Mouse (Mus musculus): ENCODE data around the gene 1700109H08Rik. TPM values are rescaled to one million over a fixed set of nuclear protein-coding genes. Genes with fewer than 3 reads are reported as not detected.

Gene 1700109H08Rik
- polyA plus RNA-seq, 1 experiment: 4.9 TPM

GRCm38 (mm10) chr5:3543629-3544479 lies 27.5 kb upstream of the 1700109H08Rik start, which contains the start of gene Fam133b:
Gene Fam133b, plus strand, starts transcription at chr5:3543833.
- H3K4me1 ChIP-seq (ENCODE audit: control insufficient read depth, insufficient read depth, low read length): peaks cover 4% of the 10 kb centered on the region
- TF ChIP-seq CTCF (IDR thresholded peaks at IDR 0.05; ENCODE audit: extremely low read depth, insufficient read depth, low read length): peak; percentile 47
- TF ChIP-seq POLR2A (IDR thresholded peaks at IDR 0.05; ENCODE audit: extremely low read depth, insufficient read depth, low read length): peak; percentile 41; the same call in 1 of the 2 replicates
- H3K4me3 ChIP-seq (ENCODE audit: insufficient read depth, low read length): peak within 1 kb of the TSS; percentile 81
- peak within 1 kb of the TSS; percentile 96 for H3K27ac ChIP-seq (ENCODE audit: insufficient read depth, low read length)

GRCm38 (mm10) chr5:3544480-3544769 lies 26.9 kb upstream of the 1700109H08Rik start:
- Histone ChIP-seq H3K27ac (ENCODE audit: insufficient read depth, low read length) (no peak overlapping the region), H3K4me1 (ENCODE audit: control insufficient read depth, insufficient read depth, low read length) (peaks cover 4% of the 10 kb centered on the region), H3K4me3 (ENCODE audit: insufficient read depth, low read length) (peak overlapping the region; percentile 81)
- TF ChIP-seq POLR2A (IDR thresholded peaks at IDR 0.05; ENCODE audit: extremely low read depth, insufficient read depth, low read length): no peak

- no peak overlapping the region for H3K27ac ChIP-seq (ENCODE audit: insufficient read depth, low read length)
- no peak for TF ChIP-seq POLR2A (IDR thresholded peaks at IDR 0.05; ENCODE audit: extremely low read depth, insufficient read depth, low read length)
- TF ChIP-seq CTCF (IDR thresholded peaks at IDR 0.05; ENCODE audit: extremely low read depth, insufficient read depth, low read length): no peak
Measured at GRCm38 (mm10) chr5:3546226-3546625, 25.1 kb upstream of the 1700109H08Rik start.

GRCm38 (mm10) chr5:3551481-3551880 lies 19.9 kb upstream of the 1700109H08Rik start:
- no peak for TF ChIP-seq CTCF (IDR thresholded peaks at IDR 0.05; ENCODE audit: extremely low read depth, insufficient read depth, low read length)
- no peak for TF ChIP-seq POLR2A (IDR thresholded peaks at IDR 0.05; ENCODE audit: extremely low read depth, insufficient read depth, low read length)

More at GRCm38 (mm10) chr5:3546226-3546625, 25.1 kb upstream of the 1700109H08Rik start:
- Histone ChIP-seq H3K4me1 (ENCODE audit: control insufficient read depth, insufficient read depth, low read length) (peaks cover 4% of the 10 kb centered on the region), H3K4me3 (ENCODE audit: insufficient read depth, low read length) (no peak overlapping the region)

GRCm38 (mm10) chr5:3554198-3554597 lies 17.2 kb upstream of the 1700109H08Rik start:
- H3K4me1 ChIP-seq (ENCODE audit: control insufficient read depth, insufficient read depth, low read length): no peaks in the 10 kb centered on the region
- no peak for TF ChIP-seq POLR2A (IDR thresholded peaks at IDR 0.05; ENCODE audit: extremely low read depth, insufficient read depth, low read length)
- no peak for TF ChIP-seq CTCF (IDR thresholded peaks at IDR 0.05; ENCODE audit: extremely low read depth, insufficient read depth, low read length)
- no peak overlapping the region for H3K4me3 ChIP-seq (ENCODE audit: insufficient read depth, low read length)
- H3K27ac ChIP-seq (ENCODE audit: insufficient read depth, low read length): no peak overlapping the region

More at GRCm38 (mm10) chr5:3551481-3551880, 19.9 kb upstream of the 1700109H08Rik start:
- Histone ChIP-seq H3K4me3 (ENCODE audit: insufficient read depth, low read length) (no peak overlapping the region), H3K27ac (ENCODE audit: insufficient read depth, low read length) (no peak overlapping the region), H3K4me1 (ENCODE audit: control insufficient read depth, insufficient read depth, low read length) (no peaks in the 10 kb centered on the region)

- H3K4me1 ChIP-seq (ENCODE audit: control insufficient read depth, insufficient read depth, low read length): no peaks in the 10 kb centered on the region
- no peak overlapping the region for H3K4me3 ChIP-seq (ENCODE audit: insufficient read depth, low read length)
- TF ChIP-seq CTCF (IDR thresholded peaks at IDR 0.05; ENCODE audit: extremely low read depth, insufficient read depth, low read length): no peak
- TF ChIP-seq POLR2A (IDR thresholded peaks at IDR 0.05; ENCODE audit: extremely low read depth, insufficient read depth, low read length): no peak
- H3K27ac ChIP-seq (ENCODE audit: insufficient read depth, low read length): no peak overlapping the region
Measured at GRCm38 (mm10) chr5:3574825-3575224, 3.5 kb downstream of the 1700109H08Rik start.

GRCm38 (mm10) chr5:3577939-3578338 lies 6.6 kb downstream of the 1700109H08Rik start:
- H3K4me1 ChIP-seq (ENCODE audit: control insufficient read depth, insufficient read depth, low read length): no peaks in the 10 kb centered on the region
- H3K4me3 ChIP-seq (ENCODE audit: insufficient read depth, low read length): no peak overlapping the region
- no peak for TF ChIP-seq POLR2A (IDR thresholded peaks at IDR 0.05; ENCODE audit: extremely low read depth, insufficient read depth, low read length)
- TF ChIP-seq CTCF (IDR thresholded peaks at IDR 0.05; ENCODE audit: extremely low read depth, insufficient read depth, low read length): no peak
- H3K27ac ChIP-seq (ENCODE audit: insufficient read depth, low read length): no peak overlapping the region

GRCm38 (mm10) chr5:3579066-3579465 lies 7.7 kb downstream of the 1700109H08Rik start:
- no peak overlapping the region for H3K27ac ChIP-seq (ENCODE audit: insufficient read depth, low read length)
- H3K4me1 ChIP-seq (ENCODE audit: control insufficient read depth, insufficient read depth, low read length): peaks cover 5% of the 10 kb centered on the region; the same call in 1 of the 2 replicates
- no peak for TF ChIP-seq CTCF (IDR thresholded peaks at IDR 0.05; ENCODE audit: extremely low read depth, insufficient read depth, low read length)
- TF ChIP-seq POLR2A (IDR thresholded peaks at IDR 0.05; ENCODE audit: extremely low read depth, insufficient read depth, low read length): no peak
- no peak overlapping the region for H3K4me3 ChIP-seq (ENCODE audit: insufficient read depth, low read length)

- TF ChIP-seq POLR2A (IDR thresholded peaks at IDR 0.05; ENCODE audit: extremely low read depth, insufficient read depth, low read length) (peak; percentile 56), CTCF (IDR thresholded peaks at IDR 0.05; ENCODE audit: extremely low read depth, insufficient read depth, low read length) (no peak)
- H3K4me1 ChIP-seq (ENCODE audit: control insufficient read depth, insufficient read depth, low read length): peaks cover 5% of the 10 kb centered on the region
- H3K4me3 ChIP-seq (ENCODE audit: insufficient read depth, low read length): peak within 1 kb of the TSS; percentile 80
- H3K27ac ChIP-seq (ENCODE audit: insufficient read depth, low read length): peak within 1 kb of the TSS; percentile 80
Measured at GRCm38 (mm10) chr5:3595693-3596398, 24.5 kb downstream of the 1700109H08Rik start, which contains the start of gene Pex1. Gene Pex1, plus strand, starts transcription at chr5:3596066.

All from cortical plate, adult 2 months (tissue).